Mouse (Mus musculus) thymus, adult 2 months (tissue): Measurements from ENCODE around the gene Olfr455.

Experiments used
- CTCF ChIP-seq: fragments of 200-500 bp; IDR thresholded peaks from 2 replicates; pipeline ENCODE4 v1.5.1; 2012; ENCODE audit warnings: mild to moderate bottlenecking, control low read depth, low read length, moderate library complexity, borderline replicate concordance; ENCODE audit not compliant: control insufficient read depth, poor library complexity, insufficient read depth; ENCODE audit errors: extremely low read depth
- POLR2A ChIP-seq: fragments of 200-500 bp; IDR thresholded peaks from 2 replicates; pipeline ENCODE4 v1.6.1; 2012; ENCODE audit warnings: mild to moderate bottlenecking, low read length, control low read depth, moderate library complexity; ENCODE audit not compliant: control insufficient read depth, poor library complexity, insufficient read depth; ENCODE audit errors: extremely low read depth

- TF ChIP-seq CTCF = no peak
- no peak for TF ChIP-seq POLR2A
Measured at GRCm38 (mm10) chr6:42577433-42577832, 30.0 kb upstream of the Olfr455 start.
